Mouse (Mus musculus) testis, adult 2 months (tissue): ENCODE measurements at regions not wholly inside any gene's neighbourhood (a gene's known extent, or its start where the extent isn't known, plus 50 kb on each side); places are given as distances from the start of the nearest gene placed in this dataset.

Experiments
- H3K27ac ChIP-seq: fragments of 200-500 bp; 2 replicates; pipeline ENCODE4 v1.5.1; 2012; ENCODE audit warnings: low read depth, low read length; ENCODE audit not compliant: control insufficient read depth, insufficient read depth
- H3K27me3 ChIP-seq: fragments of 200-500 bp; 2 replicates; pipeline ENCODE4 v1.6.1; 2012; ENCODE audit warnings: mild to moderate bottlenecking, low read length, moderate library complexity; ENCODE audit not compliant: control insufficient read depth, insufficient read depth
- H3K36me3 ChIP-seq: fragments of 200-500 bp; 2 replicates; pipeline ENCODE4 v1.6.1; 2012; ENCODE audit warnings: mild to moderate bottlenecking, low read length; ENCODE audit not compliant: control insufficient read depth, insufficient read depth
- H3K4me1 ChIP-seq: fragments of 200-500 bp; 2 replicates; pipeline ENCODE4 v1.6.1; 2012; ENCODE audit warnings: low read length; ENCODE audit not compliant: control insufficient read depth, insufficient read depth
- H3K4me3 ChIP-seq: fragments of 200-500 bp; 2 replicates; pipeline ENCODE4 v1.5.1; 2012; ENCODE audit warnings: low read depth, mild to moderate bottlenecking, low read length, moderate library complexity, mixed read lengths; ENCODE audit not compliant: control insufficient read depth
- CTCF ChIP-seq: fragments of 200-500 bp; IDR thresholded peaks from 2 replicates; pipeline ENCODE4 v1.5.1; 2012; ENCODE audit warnings: low read depth, mild to moderate bottlenecking, inconsistent platforms, low read length, moderate library complexity; ENCODE audit not compliant: control insufficient read depth, insufficient read depth, insufficient replicate concordance
- POLR2A ChIP-seq: fragments of 200-500 bp; IDR thresholded peaks from 2 replicates; pipeline ENCODE4 v1.6.1; 2012; ENCODE audit warnings: low read depth, mild to moderate bottlenecking, inconsistent platforms, low read length, moderate library complexity; ENCODE audit not compliant: control insufficient read depth

- Histone ChIP-seq H3K27ac (no peak overlapping the region), H3K27me3 (no peaks in the 10 kb centered on the region), H3K4me1 (no peaks in the 10 kb centered on the region; the same call in 1 of the 2 replicates), H3K36me3 (no peaks in the 10 kb centered on the region), H3K4me3 (no peak overlapping the region)
- no peak for TF ChIP-seq POLR2A
- TF ChIP-seq CTCF = no peak
These were observed 144.0 kb upstream of the Jmjd1c start for GRCm38 (mm10) chr10:66951935-66952334.

- no peaks in the 10 kb centered on the region for H3K27me3 ChIP-seq
- no peak overlapping the region for H3K4me3 ChIP-seq
- TF ChIP-seq POLR2A = no peak
- no peak for TF ChIP-seq CTCF
- H3K36me3 ChIP-seq = no peaks in the 10 kb centered on the region
- peaks cover under 1% of the 10 kb centered on the region for H3K4me1 ChIP-seq
- no peak overlapping the region for H3K27ac ChIP-seq
These were observed 142.5 kb upstream of the Jmjd1c start for GRCm38 (mm10) chr10:66953248-66953975.

DNA sequence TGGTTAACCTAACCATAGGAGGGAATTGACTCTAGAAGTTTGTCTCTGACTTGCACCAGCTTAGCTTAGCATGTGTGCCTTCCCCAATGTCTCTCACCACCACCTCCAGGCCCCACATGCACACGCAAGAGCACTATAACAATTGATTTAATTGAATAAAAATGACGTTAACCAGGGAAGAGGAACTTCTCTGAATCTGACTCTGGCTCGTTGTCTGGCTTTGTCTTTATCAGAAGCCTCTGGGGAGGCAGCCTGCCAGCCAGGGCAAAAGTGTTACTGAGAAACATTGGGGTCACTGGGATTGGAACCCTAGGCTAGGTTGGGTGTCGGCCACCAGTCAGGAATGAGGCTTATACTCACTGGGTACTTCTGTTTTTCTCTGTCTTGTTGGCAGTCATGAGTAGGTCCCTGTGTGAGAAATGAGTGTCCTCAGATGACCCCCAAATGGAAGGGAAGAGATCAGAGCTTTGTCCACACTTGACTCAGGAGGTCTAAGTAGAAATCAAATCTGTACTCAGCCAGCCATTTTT is 141.9 kb upstream of the Jmjd1c start:
- H3K27ac ChIP-seq = no peak overlapping the region
- no peak for TF ChIP-seq POLR2A
- TF ChIP-seq CTCF = no peak
- H3K36me3 ChIP-seq = no peaks in the 10 kb centered on the region
- peaks cover 3% of the 10 kb centered on the region for H3K4me1 ChIP-seq
- H3K4me3 ChIP-seq = no peak overlapping the region
- H3K27me3 ChIP-seq = no peaks in the 10 kb centered on the region

DNA sequence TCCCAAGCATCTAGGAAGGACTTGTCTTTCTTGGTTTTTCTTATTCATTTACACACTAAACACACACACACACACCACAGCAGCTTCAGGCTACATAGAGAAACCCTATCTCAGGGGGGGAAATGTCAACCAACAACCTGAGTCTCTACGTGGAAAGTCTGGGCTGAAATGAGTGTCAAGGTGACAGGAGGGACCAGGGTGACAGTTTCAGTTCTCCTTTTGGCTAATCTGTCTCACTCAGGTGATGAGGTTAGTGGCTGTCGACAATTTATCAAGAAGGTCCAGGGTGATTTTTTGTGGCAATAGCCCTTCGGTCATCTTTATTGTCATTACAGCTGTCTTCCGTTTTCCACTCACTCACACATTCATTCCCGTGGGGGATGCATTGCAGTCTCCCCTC is 140.5 kb upstream of the Jmjd1c start:
- H3K4me3 ChIP-seq = no peak overlapping the region
- H3K27ac ChIP-seq = no peak overlapping the region
- TF ChIP-seq POLR2A = no peak
- H3K4me1 ChIP-seq = peaks cover 3% of the 10 kb centered on the region
- no peaks in the 10 kb centered on the region for H3K27me3 ChIP-seq
- no peaks in the 10 kb centered on the region for H3K36me3 ChIP-seq

DNA sequence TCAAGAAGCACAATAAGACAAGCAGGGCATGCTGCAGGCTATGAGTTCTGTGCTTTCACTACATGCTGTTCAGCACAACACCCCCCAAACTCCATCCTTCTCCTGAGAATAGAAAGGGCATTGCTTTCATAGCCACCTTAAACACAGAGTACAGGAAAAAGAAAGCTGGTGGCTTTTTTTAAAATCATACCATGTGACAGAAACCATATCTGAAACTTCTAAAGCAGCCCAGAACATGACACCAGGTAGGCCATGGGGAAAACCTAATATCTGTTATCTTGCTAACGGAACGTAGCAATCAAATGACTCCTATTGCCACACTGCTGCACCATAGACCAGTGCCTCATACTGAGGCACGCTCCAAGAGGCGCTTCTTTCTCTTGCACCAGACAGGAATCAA is 139.3 kb upstream of the Jmjd1c start:
- no peak overlapping the region for H3K4me3 ChIP-seq
- H3K36me3 ChIP-seq = no peaks in the 10 kb centered on the region
- H3K4me1 ChIP-seq = peaks cover 3% of the 10 kb centered on the region
- no peak overlapping the region for H3K27ac ChIP-seq
- H3K27me3 ChIP-seq = no peaks in the 10 kb centered on the region
- no peak for TF ChIP-seq CTCF
- TF ChIP-seq POLR2A = no peak

DNA sequence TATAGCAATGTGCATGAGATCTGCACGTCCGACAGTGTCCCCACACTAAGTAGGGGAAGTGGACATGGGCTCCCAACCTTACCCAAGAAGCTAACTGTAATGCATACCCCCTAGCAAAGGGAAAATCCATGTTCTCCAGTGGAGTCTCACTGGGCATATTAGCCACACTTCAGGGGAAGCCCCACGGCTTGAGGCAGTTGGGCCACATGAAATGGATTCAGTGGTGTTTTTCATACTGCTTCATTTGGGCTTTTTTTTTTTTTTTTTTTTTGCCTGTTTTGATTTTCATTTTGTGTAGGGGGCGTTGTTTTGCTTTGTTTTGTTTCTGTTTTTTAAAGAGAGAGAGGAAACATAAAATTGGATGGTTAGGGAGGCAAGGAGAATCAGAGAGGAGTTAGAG is 138.6 kb upstream of the Jmjd1c start:
- no peak overlapping the region for H3K27ac ChIP-seq
- peaks cover 3% of the 10 kb centered on the region; the same call in 1 of the 2 replicates for H3K4me1 ChIP-seq
- no peaks in the 10 kb centered on the region for H3K27me3 ChIP-seq
- no peak for TF ChIP-seq POLR2A
- TF ChIP-seq CTCF = no peak
- H3K4me3 ChIP-seq = no peak overlapping the region
- no peaks in the 10 kb centered on the region for H3K36me3 ChIP-seq
